Mouse (Mus musculus) T-helper 17 cell (primary cell): ENCODE data around the gene Slc13a2.

Source experiments
- in situ Hi-C, 2 experiments: fragments of 300-600 bp; cut with MboI, MseI; formaldehyde crosslinking; loops; 1 replicate in 1 of 2; 2 replicates in 1 of 2; pipeline ENCODE4 v1.15.1; 2025; ENCODE audit warnings: high pct_unique_total_duplicates in 2 of 2

Gene Slc13a2

GRCm38 (mm10) chr11:78422055-78422819, at the start of gene Slc13a2:
Slc13a2 (minus strand) TSS chr11:78422217.
- in situ Hi-C loops, result no loop called here

GRCm38 (mm10) chr11:78471326-78472103, 49.5 kb upstream of the Slc13a2 start:
- in situ Hi-C loops, result no loop called here

- in situ Hi-C loops, result no loop called here
Measured at GRCm38 (mm10) chr11:78467932-78468331, 45.9 kb upstream of the Slc13a2 start.

- in situ Hi-C loops, result no loop called here
Measured at GRCm38 (mm10) chr11:78467515-78467914, 45.5 kb upstream of the Slc13a2 start.

GRCm38 (mm10) chr11:78466242-78466912, 44.4 kb upstream of the Slc13a2 start:
- in situ Hi-C loops, result no loop called here

- in situ Hi-C loops, result no loop called here
Measured at GRCm38 (mm10) chr11:78465568-78466180, 43.7 kb upstream of the Slc13a2 start, which contains the start of gene Slc46a1. Slc46a1 (plus strand) TSS chr11:78465697.

- in situ Hi-C loops, result no loop called here
Measured at GRCm38 (mm10) chr11:78465116-78465515, 43.1 kb upstream of the Slc13a2 start.

- in situ Hi-C loops, result no loop called here
Measured at GRCm38 (mm10) chr11:78463286-78464036, 41.4 kb upstream of the Slc13a2 start.

- in situ Hi-C loops, result no loop called here
Measured at GRCm38 (mm10) chr11:78462669-78463068, 40.7 kb upstream of the Slc13a2 start.

- in situ Hi-C loops, result no loop called here
Measured at GRCm38 (mm10) chr11:78461894-78462293, 39.9 kb upstream of the Slc13a2 start.

- in situ Hi-C loops, result no loop called here
Measured at GRCm38 (mm10) chr11:78458740-78459139, 36.7 kb upstream of the Slc13a2 start.

GRCm38 (mm10) chr11:78455308-78455707, 33.3 kb upstream of the Slc13a2 start:
- in situ Hi-C loops, result no loop called here

- in situ Hi-C loops, result no loop called here
Measured at GRCm38 (mm10) chr11:78454276-78454675, 32.3 kb upstream of the Slc13a2 start.

- in situ Hi-C loops, result no loop called here
Measured at GRCm38 (mm10) chr11:78453675-78454074, 31.7 kb upstream of the Slc13a2 start.

- in situ Hi-C loops, result no loop called here
Measured at GRCm38 (mm10) chr11:78450337-78450736, 28.3 kb upstream of the Slc13a2 start.

- in situ Hi-C loops, result no loop called here
Measured at GRCm38 (mm10) chr11:78448242-78448641, 26.2 kb upstream of the Slc13a2 start.

- in situ Hi-C loops, result no loop called here
Measured at GRCm38 (mm10) chr11:78447168-78447567, 25.2 kb upstream of the Slc13a2 start.

- in situ Hi-C loops, result no loop called here
Measured at GRCm38 (mm10) chr11:78443115-78443514, 21.1 kb upstream of the Slc13a2 start.

GRCm38 (mm10) chr11:78438399-78438930, 16.4 kb upstream of the Slc13a2 start:
- in situ Hi-C loops, result no loop called here

- in situ Hi-C loops, result no loop called here
Measured at GRCm38 (mm10) chr11:78437182-78437581, 15.2 kb upstream of the Slc13a2 start.
